Mouse (Mus musculus): ENCODE measurements around the gene Dnajb5. TPM values are rescaled to one million over a fixed set of nuclear protein-coding genes. Genes with fewer than 3 reads are reported as not detected.

Gene Dnajb5
- polyA plus RNA-seq, 1 experiment: 32.8 TPM

DNA sequence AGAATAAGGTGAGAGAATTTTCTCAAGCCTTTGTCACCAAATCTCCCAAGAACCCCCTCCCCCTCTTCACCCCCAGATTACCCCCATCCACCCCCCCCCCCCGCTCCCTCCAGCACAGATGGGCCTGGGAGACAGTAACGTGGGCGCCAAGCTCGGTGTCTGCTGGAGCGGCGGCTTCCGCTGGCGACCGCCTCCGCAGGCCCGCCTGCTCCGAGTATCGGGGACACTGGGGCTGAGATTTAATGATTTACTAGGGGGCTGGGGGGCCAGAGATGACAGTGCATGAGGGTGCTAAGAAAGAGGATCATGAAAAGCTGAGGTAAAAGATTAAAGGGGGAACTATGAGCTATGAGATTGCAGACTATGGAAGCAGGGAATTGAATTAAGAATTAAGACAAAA is 1.1 kb upstream of the Dnajb5 start:
- H3K4me2 ChIP-seq (ENCODE audit: low read depth): peak overlapping the region; percentile 85
- TF ChIP-seq TCF12 (IDR thresholded peaks at IDR 0.05; ENCODE audit: insufficient read depth, poor library complexity, severe bottlenecking) (no peak), POLR2AphosphoS2 (IDR thresholded peaks at IDR 0.05; ENCODE audit: insufficient read length, low read depth) (no peak), SRF (IDR thresholded peaks at IDR 0.05; ENCODE audit: control insufficient read depth, insufficient read length, low read depth) (no peak), MYOG (IDR thresholded peaks at IDR 0.05; ENCODE audit: control insufficient read depth in 1 of 3, insufficient read depth in 1 of 3, insufficient read length in 2 of 3, low read depth in 2 of 3) (no peak), TCF3 (IDR thresholded peaks at IDR 0.05; ENCODE audit: insufficient read length, low read depth) (no peak), CEBPB (IDR thresholded peaks at IDR 0.05; ENCODE audit: insufficient read depth, poor library complexity, severe bottlenecking) (no peak), MYOD1 (IDR thresholded peaks at IDR 0.05; ENCODE audit: control insufficient read depth in 1 of 3, insufficient read length in 2 of 3, low read depth in 2 of 3) (no peak), POLR2A (IDR thresholded peaks at IDR 0.05; ENCODE audit: insufficient read length, low read depth) (no peak), REST (IDR thresholded peaks at IDR 0.05; ENCODE audit: insufficient read depth, insufficient read length) (no peak), MAX (IDR thresholded peaks at IDR 0.05; ENCODE audit: low read depth) (no peak), USF1 (IDR thresholded peaks at IDR 0.05; ENCODE audit: low read depth) (no peak), E2F4 (IDR thresholded peaks at IDR 0.05; ENCODE audit: insufficient read depth) (no peak)

DNA sequence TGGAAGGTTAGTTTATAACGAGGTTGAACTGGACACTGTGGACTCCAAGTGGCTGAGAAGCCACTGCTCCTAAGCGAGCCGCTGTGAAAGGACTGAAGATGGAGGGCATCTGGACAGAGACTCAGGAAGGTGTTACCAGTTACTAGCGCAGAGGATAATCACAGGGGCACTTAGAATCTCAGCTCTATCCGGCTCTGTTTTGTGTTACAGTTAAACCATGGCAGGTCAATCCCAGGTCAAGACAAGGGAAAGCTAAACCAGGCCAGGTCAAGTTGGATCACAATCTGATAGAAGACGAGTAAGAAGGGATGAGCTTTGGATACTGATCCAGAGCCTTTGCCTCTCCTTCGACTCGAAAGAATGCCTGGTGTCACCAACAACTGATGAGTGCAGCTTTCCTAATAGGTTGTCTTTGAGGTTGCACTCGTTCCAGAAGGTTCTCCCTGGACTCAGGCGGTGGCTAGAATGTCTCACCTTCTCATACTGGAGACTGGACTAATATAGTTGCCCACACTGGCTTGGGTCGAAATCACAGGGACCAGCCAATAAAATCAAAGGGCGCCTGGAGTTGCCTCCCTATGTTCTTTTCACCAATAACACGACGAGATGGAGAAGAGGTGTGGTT is 451 bp upstream of the Dnajb5 start:
- Histone ChIP-seq H3K4me2 (ENCODE audit: low read depth) (peak overlapping the region; percentile 85), H3ac (ENCODE audit: control insufficient read depth, insufficient read length) (no peak overlapping the region), H3K27me3 (ENCODE audit: control insufficient read depth, insufficient read depth, insufficient read length) (no peaks in the 10 kb centered on the region), H3K79me2 (ENCODE audit: control insufficient read depth, insufficient read depth) (peaks cover 7% of the 10 kb centered on the region), H3K4me3 (peak overlapping the region; percentile 42), H3K36me3 (ENCODE audit: control insufficient read depth, insufficient read depth) (no peaks in the 10 kb centered on the region)
- peak; percentile 38 for TF ChIP-seq POLR2A (IDR thresholded peaks at IDR 0.05; ENCODE audit: insufficient read length, low read depth)
- no peak for TF ChIP-seq MYOD1 (IDR thresholded peaks at IDR 0.05; ENCODE audit: control insufficient read depth in 1 of 3, insufficient read length in 2 of 3, low read depth in 2 of 3)

More for the DNA sequence above, 1.1 kb upstream of the Dnajb5 start:
- Histone ChIP-seq H3K4me3 (peak overlapping the region; percentile 42), H3K27me3 (ENCODE audit: control insufficient read depth, insufficient read depth, insufficient read length) (no peaks in the 10 kb centered on the region), H3K79me2 (ENCODE audit: control insufficient read depth, insufficient read depth) (peaks cover 7% of the 10 kb centered on the region), H3ac (ENCODE audit: control insufficient read depth, insufficient read length) (no peak overlapping the region), H3K36me3 (ENCODE audit: control insufficient read depth, insufficient read depth) (no peaks in the 10 kb centered on the region)

DNA sequence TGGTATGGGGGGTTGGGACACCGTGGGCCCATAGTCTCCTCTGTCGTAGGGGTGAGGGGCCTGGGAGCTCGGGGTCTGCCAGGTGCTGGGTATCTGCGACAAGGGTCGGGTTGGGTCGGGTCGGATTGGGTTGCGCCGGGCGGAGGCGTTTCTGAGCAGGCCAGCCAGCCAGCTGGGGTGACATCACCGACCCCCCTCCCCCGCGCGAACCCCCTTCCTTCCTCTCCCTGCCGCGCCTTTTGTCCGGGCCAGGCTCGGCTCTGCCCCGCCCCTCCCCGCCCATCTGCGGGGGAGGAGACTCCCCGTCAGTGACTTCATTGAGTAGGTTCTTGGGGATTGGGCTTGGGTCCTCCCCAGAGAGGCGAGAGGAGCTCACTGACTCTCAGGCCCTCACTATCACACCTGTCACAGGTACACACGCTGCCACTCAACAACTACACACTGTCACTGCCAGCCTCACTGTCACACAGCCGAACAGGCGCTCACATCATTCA is 498 bp downstream of the Dnajb5 start:
- H3K79me2 ChIP-seq (ENCODE audit: control insufficient read depth, insufficient read depth): peaks cover 7% of the 10 kb centered on the region
- peak overlapping the region; percentile 29 for H3ac ChIP-seq (ENCODE audit: control insufficient read depth, insufficient read length)
- no peaks in the 10 kb centered on the region for H3K27me3 ChIP-seq (ENCODE audit: control insufficient read depth, insufficient read depth, insufficient read length)
- peak overlapping the region; percentile 42 for H3K4me3 ChIP-seq
- TF ChIP-seq TCF12 (IDR thresholded peaks at IDR 0.05; ENCODE audit: insufficient read depth, poor library complexity, severe bottlenecking): no peak
- peak; percentile 60 for TF ChIP-seq POLR2AphosphoS2 (IDR thresholded peaks at IDR 0.05; ENCODE audit: insufficient read length, low read depth)
- TF ChIP-seq CEBPB (IDR thresholded peaks at IDR 0.05; ENCODE audit: insufficient read depth, poor library complexity, severe bottlenecking): no peak
- no peak for TF ChIP-seq USF1 (IDR thresholded peaks at IDR 0.05; ENCODE audit: low read depth)
- no peak for TF ChIP-seq REST (IDR thresholded peaks at IDR 0.05; ENCODE audit: insufficient read depth, insufficient read length)
- TF ChIP-seq TCF3 (IDR thresholded peaks at IDR 0.05; ENCODE audit: insufficient read length, low read depth): peak; percentile 28
- peak; percentile 56 for TF ChIP-seq POLR2A (IDR thresholded peaks at IDR 0.05; ENCODE audit: insufficient read length, low read depth)
- no peak for TF ChIP-seq SRF (IDR thresholded peaks at IDR 0.05; ENCODE audit: control insufficient read depth, insufficient read length, low read depth)
- TF ChIP-seq MYOG (IDR thresholded peaks at IDR 0.05; ENCODE audit: control insufficient read depth in 1 of 3, insufficient read depth in 1 of 3, insufficient read length in 2 of 3, low read depth in 2 of 3): peak in 1 of 3 experiments; percentile 67
- TF ChIP-seq MAX (IDR thresholded peaks at IDR 0.05; ENCODE audit: low read depth): no peak
- TF ChIP-seq MYOD1 (IDR thresholded peaks at IDR 0.05; ENCODE audit: control insufficient read depth in 1 of 3, insufficient read length in 2 of 3, low read depth in 2 of 3): peak in 2 of 3 experiments; percentile 64 to 76
- TF ChIP-seq E2F4 (IDR thresholded peaks at IDR 0.05; ENCODE audit: insufficient read depth): no peak
- peak overlapping the region; percentile 81 for H3K4me2 ChIP-seq (ENCODE audit: low read depth)
- H3K36me3 ChIP-seq (ENCODE audit: control insufficient read depth, insufficient read depth): no peaks in the 10 kb centered on the region

DNA sequence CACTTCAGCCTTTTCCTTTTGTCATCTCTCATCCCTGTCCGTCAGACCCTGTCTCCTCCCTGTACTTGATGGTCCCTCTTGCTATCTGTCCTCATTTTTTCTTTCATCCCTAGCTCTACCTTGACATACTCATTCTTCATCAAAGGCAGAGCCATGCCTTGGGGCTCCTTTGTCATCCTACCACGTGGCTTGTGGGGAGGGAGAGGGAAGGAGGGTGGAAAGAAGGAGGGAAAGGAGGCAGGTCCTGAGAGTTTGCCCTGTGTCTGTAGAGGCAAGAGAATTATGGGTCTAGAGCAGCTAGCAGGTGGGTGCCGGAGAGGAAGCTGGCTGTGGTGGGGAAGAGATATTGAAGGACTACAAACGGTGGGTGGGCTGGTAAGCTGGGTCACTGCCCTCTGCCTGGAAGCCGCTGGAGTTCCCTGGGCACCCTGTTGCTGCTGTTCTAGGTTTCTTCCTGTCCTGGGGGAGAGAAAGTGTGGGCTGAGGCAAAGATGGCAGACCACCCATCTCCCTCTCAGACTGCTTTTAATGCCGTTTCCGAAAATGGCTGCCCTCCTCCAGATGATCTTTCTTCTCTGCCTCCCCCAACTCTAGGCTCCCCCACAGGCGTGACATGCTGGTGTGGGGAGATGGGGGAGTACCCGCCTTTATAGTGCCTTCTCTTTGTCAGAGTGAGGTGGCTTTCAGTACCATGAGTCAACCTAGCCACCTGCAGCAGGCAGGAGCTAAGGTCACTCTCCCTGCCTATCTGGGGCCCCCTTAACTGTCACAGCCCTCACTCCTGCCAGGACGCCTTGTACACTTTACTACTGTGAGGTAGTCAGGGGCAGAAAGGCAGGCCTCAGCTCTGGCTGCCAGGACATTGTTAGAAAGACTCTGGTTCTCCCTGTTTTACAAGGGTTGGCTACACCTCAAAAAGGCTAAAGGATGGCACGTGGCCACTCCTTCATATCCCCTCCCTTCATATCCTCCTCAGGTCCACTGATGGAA is 1.9 kb downstream of the Dnajb5 start:
- H3K4me3 ChIP-seq: peak overlapping the region; percentile 42
- H3K79me2 ChIP-seq (ENCODE audit: control insufficient read depth, insufficient read depth): peaks cover 7% of the 10 kb centered on the region
- TF ChIP-seq TCF12 (IDR thresholded peaks at IDR 0.05; ENCODE audit: insufficient read depth, poor library complexity, severe bottlenecking) (no peak), CEBPB (IDR thresholded peaks at IDR 0.05; ENCODE audit: insufficient read depth, poor library complexity, severe bottlenecking) (no peak), E2F4 (IDR thresholded peaks at IDR 0.05; ENCODE audit: insufficient read depth) (no peak), MAX (IDR thresholded peaks at IDR 0.05; ENCODE audit: low read depth) (no peak), MYOD1 (IDR thresholded peaks at IDR 0.05; ENCODE audit: control insufficient read depth in 1 of 3, insufficient read length in 2 of 3, low read depth in 2 of 3) (peak in 1 of 3 experiments; percentile 10), TCF3 (IDR thresholded peaks at IDR 0.05; ENCODE audit: insufficient read length, low read depth) (no peak), USF1 (IDR thresholded peaks at IDR 0.05; ENCODE audit: low read depth) (peak; percentile 49)
- H3ac ChIP-seq (ENCODE audit: control insufficient read depth, insufficient read length): no peak overlapping the region
- H3K27me3 ChIP-seq (ENCODE audit: control insufficient read depth, insufficient read depth, insufficient read length): no peaks in the 10 kb centered on the region
- no peaks in the 10 kb centered on the region for H3K36me3 ChIP-seq (ENCODE audit: control insufficient read depth, insufficient read depth)
- H3K4me2 ChIP-seq (ENCODE audit: low read depth): peak overlapping the region; percentile 81

All from myocyte (in vitro differentiated cells).